Mouse (Mus musculus) lung, postnatal 0 days (tissue): ENCODE results near the gene Gm38392. TPM values are rescaled to one million over a fixed set of nuclear protein-coding genes. Genes with fewer than 3 reads are reported as not detected.
"Not testable (repeated sequence)": the region's sequence is repeated elsewhere in the genome, so short reads cannot be mapped to it uniquely, and the experiment has no call there.

Experiments
- ATAC-seq: fragments of 200-750 bp; cut with Nextera tagmentation; 2 replicates; pipeline ENCODE4 v1.8.0; 2017; ENCODE audit warnings: moderate library complexity
- DNase-seq: peaks from one replicate; pipeline ENCODE4 v3.0.0-alpha.2; 2016; ENCODE audit warnings: low spot score
- H3K27ac ChIP-seq: fragments of 300-500 bp; sonication (generic); 2 replicates; pipeline ENCODE4 v1.5.1; 2014; ENCODE audit warnings: antibody characterized with exemption, mild to moderate bottlenecking, low read length, mixed read lengths
- H3K27me3 ChIP-seq: fragments of 300-500 bp; sonication (generic); replicated peaks from 2 replicates; pipeline ENCODE4 v1.6.1; 2014; ENCODE audit warnings: low read length, mixed read lengths; ENCODE audit not compliant: insufficient read depth
- H3K36me3 ChIP-seq: fragments of 300-500 bp; sonication (generic); 2 replicates; pipeline ENCODE4 v1.6.1; 2014; ENCODE audit warnings: low read length, mixed read lengths; ENCODE audit not compliant: insufficient read depth
- H3K4me1 ChIP-seq: fragments of 300-500 bp; sonication (generic); 2 replicates; pipeline ENCODE4 v1.6.1; 2014; ENCODE audit warnings: antibody characterized with exemption, low read depth, low read length, mixed read lengths; ENCODE audit not compliant: insufficient read depth
- H3K4me2 ChIP-seq: fragments of 300-500 bp; sonication (generic); replicated peaks from 2 replicates; pipeline ENCODE4 v1.6.1; 2014; ENCODE audit warnings: low read depth, mild to moderate bottlenecking, low read length, moderate library complexity, mixed read lengths
- H3K4me3 ChIP-seq: fragments of 300-500 bp; sonication (generic); 2 replicates; pipeline ENCODE4 v1.5.1; 2014; ENCODE audit warnings: low read depth, low read length
- H3K9ac ChIP-seq: fragments of 300-500 bp; sonication (generic); replicated peaks from 2 replicates; pipeline ENCODE4 v1.6.1; 2014; ENCODE audit warnings: low read depth, mild to moderate bottlenecking
- H3K9me3 ChIP-seq: fragments of 300-500 bp; sonication (generic); 2 replicates; pipeline ENCODE4 v1.6.1; 2016; ENCODE audit warnings: low read length, mixed read lengths
- CTCF ChIP-seq: IDR thresholded peaks from 2 replicates; pipeline ENCODE4 v1.5.1; 2016; ENCODE audit warnings: antibody characterized with exemption, mild to moderate bottlenecking
- EP300 ChIP-seq: IDR thresholded peaks from 2 replicates; pipeline ENCODE4 v1.6.1; 2016; ENCODE audit warnings: antibody characterized with exemption, mild to moderate bottlenecking, control low read depth
- WGBS: fragments of 180-500 bp; shearing (Covaris S2); extraction: QIAGEN DNeasy Blood & Tissue Kit; methylation state at CpG from one replicate; pipeline ENCODE4 v1.1.7; 2014; 5-methylcytosine and 5-hydroxymethylcytosine counted together
- polyA plus RNA-seq: library from polyadenylated mRNA; unstranded; fragments of >200 nt; fragmentation: Nextera tagmentation; extraction: Ambion mirVana; gene quantifications from 2 replicates; pipeline ENCODE4 v1.2.1, GENCODE M21; 2015

The Gm38392 gene
- polyA plus RNA-seq, 1 experiment from 2014 or later = 1.8 TPM

DNA sequence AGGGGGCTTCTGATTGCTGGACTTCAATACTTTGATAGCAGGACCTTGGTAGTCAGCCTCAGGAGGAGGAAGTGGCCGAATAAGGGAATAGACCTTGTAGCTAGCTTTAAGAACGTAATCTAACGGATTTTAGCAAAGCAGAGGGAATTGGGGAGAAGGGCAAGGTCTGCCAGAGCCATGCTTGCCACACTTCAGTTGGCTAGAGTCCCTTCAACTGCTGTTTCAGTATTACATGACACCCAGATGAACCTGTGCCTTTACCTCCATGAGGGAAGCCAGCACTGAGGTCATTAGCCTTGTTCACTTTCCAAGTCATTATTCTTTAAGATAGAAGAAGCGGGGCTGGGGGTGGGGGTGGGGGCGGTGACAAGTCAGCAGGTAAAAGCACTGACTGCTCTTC, 18.0 kb downstream of the Gm38392 start:
- ATAC-seq (no peak), DNase-seq (no peak)
- H3K27me3 ChIP-seq = no peaks in the 10 kb centered on the region
- H3K36me3 ChIP-seq = no peaks in the 10 kb centered on the region
- no peak overlapping the region for H3K4me2 ChIP-seq
- TF ChIP-seq EP300 (no peak), CTCF (no peak)
- H3K9me3 ChIP-seq = no peaks in the 10 kb centered on the region
- 81% methylated on average over 5 of the region's 5 CpGs for WGBS
- H3K27ac ChIP-seq = no peak overlapping the region
- no peaks in the 10 kb centered on the region for H3K4me1 ChIP-seq
- no peak overlapping the region for H3K4me3 ChIP-seq
- H3K9ac ChIP-seq = no peak overlapping the region

DNA sequence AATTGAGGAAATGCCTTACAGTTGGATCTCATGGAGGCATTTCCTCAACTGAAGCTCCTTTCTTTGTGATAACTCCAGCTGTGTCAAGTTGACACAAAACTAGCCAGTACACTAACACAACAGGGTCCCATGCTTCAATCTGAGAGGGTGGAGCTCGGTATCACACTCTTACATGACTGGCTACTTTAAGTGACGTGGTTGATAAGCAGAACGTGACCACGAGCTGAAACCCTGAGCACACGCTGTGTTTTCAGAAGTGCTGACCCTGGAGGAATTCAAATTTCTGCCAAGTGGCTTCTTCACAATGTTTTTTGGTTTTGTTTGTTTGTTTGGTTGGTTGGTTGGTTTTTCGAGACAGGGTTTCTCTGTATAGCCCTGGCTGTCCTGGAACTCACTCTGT, 19.0 kb downstream of the Gm38392 start:
- DNase-seq, H3K27me3 ChIP-seq, ATAC-seq, H3K9me3 ChIP-seq, H3K27ac ChIP-seq, H3K4me2 ChIP-seq, H3K36me3 ChIP-seq, H3K4me3 ChIP-seq, H3K9ac ChIP-seq, H3K4me1 ChIP-seq: not testable (repeated sequence)
- 53% methylated on average over 6 of the region's 6 CpGs for WGBS

DNA sequence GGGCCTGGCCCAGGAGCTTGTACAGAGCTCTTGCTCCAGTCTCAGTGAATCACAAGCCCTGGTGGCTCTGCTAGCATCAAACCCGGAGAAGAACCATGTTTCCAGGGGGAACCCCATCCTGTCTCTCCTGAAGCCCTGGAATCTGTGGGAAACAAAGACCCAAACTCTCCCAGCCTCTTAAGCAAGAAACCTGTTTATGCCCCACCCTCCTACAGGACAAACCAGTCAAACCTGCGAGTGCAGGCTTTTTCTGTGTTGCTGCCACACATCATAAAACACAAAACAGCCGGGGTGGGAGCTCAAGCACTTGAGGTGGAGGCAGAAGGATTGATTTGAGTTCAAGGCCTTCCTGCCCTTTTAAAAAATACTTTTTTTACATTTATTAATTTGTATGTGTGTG, 24.7 kb downstream of the Gm38392 start:
- DNase-seq (no peak), ATAC-seq (no peak)
- H3K27ac ChIP-seq = no peak overlapping the region
- WGBS = 54% methylated on average over 3 of the region's 3 CpGs
- H3K4me3 ChIP-seq = no peak overlapping the region
- H3K9ac ChIP-seq = no peak overlapping the region
- H3K27me3 ChIP-seq = no peaks in the 10 kb centered on the region
- H3K36me3 ChIP-seq = no peaks in the 10 kb centered on the region
- no peaks in the 10 kb centered on the region for H3K9me3 ChIP-seq
- H3K4me1 ChIP-seq = no peaks in the 10 kb centered on the region
- H3K4me2 ChIP-seq = no peak overlapping the region
- TF ChIP-seq CTCF (no peak), EP300 (no peak)

DNA sequence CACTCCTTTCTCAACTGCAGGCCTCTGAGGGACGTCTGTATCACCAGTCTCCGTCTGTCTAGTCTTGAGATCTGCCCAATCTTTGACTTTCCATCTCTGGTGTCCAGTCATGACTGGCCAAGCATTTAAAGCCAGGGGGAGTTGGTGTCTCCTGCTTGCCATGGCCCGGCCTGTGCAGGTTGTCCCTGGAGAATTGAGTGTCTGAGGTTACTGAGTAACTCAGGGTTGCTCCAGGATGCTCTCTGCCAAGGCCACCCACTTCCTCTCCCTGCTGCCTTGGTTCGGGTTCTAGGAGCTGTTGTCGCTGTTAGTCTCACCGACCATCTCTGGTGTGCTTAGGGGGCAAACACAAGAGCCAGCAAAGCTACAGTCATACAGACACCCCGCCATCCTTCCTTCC, 30.6 kb downstream of the Gm38392 start:
- Histone ChIP-seq H3K36me3 (no peaks in the 10 kb centered on the region), H3K27me3 (0 out of 2 replicates have a peak, but pooled peaks cover 14% of the 10 kb centered on the region), H3K4me3 (no peak overlapping the region), H3K4me2 (no peak overlapping the region), H3K9me3 (no peaks in the 10 kb centered on the region), H3K4me1 (no peaks in the 10 kb centered on the region), H3K27ac (no peak overlapping the region), H3K9ac (no peak overlapping the region)
- no peak for DNase-seq
- ATAC-seq = no peak; the same call in 1 of the 2 replicates
- TF ChIP-seq EP300 = no peak
- no peak for TF ChIP-seq CTCF
- 52% methylated on average over 7 of the region's 7 CpGs for WGBS

DNA sequence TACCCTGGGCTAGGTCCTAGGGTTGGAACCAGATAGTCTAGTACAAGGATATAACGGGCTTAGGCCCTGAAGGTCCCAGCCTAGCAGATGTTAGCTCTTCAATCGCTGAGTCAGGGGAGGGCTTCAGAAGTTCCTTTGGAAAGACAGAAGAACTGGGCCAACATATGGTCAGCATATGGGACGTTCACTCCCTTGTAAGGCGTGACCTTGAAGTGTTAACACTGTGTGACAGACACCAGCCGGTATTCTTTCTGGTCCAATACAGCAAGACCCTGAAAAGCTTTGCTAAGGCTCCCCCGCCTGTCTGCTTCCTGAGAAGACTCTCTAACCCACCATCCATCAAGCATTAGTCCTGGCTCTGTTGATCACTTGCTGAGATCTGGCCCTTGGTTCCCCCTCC, 31.1 kb downstream of the Gm38392 start:
- Histone ChIP-seq H3K4me3 (no peak overlapping the region), H3K4me2 (no peak overlapping the region), H3K36me3 (no peaks in the 10 kb centered on the region), H3K27me3 (0 out of 2 replicates have a peak, but pooled peaks cover 14% of the 10 kb centered on the region), H3K9me3 (no peaks in the 10 kb centered on the region), H3K27ac (no peak overlapping the region), H3K4me1 (no peaks in the 10 kb centered on the region), H3K9ac (no peak overlapping the region)
- 52% methylated on average over 6 of the region's 6 CpGs for WGBS
- no peak for TF ChIP-seq CTCF
- TF ChIP-seq EP300 = no peak
- peak; percentile 71 for ATAC-seq
- DNase-seq = peak; percentile 70

DNA sequence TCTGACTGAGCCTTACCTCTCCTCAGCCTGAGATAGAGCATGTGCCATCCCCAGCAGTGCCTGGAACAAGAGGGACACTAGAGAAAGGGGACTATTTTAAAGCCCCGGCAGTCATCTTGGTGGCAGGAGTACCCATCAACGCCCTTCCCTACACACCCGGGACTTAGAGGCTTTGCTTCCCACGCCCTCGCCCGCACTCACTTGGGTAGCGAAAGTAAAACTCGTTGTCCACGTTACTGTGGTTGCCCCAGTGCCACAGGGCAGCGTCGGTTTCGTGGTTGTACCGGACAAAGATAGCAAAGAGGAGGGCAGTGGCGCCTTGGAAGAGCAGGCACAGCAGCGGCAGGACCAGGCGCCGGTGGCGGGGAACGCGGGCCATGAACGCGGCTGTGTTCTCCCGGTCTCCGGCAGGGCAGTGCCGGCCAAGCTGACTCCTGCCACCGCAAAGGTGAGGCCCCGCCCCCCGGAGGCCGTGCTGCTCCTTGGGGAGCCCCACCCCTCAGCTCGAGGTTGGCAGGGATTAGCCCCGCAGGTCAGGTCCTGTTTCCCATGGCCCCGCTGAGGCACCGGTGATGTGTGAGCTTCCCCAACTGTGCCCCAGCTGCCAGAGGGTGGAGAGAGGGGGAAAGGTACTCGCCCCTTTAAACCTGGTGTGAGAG, 32.6 kb downstream of the Gm38392 start, which contains the start of gene Rhbg:
Gene Rhbg, minus strand, starts transcription at position 442 of the 659 bp plus-strand sequence.
- no peaks in the 10 kb centered on the region for H3K9me3 ChIP-seq
- ATAC-seq = peak; percentile 90
- no peaks in the 10 kb centered on the region for H3K4me1 ChIP-seq
- H3K9ac ChIP-seq = no peak within 1 kb of the TSS; the same call in 1 of the 2 replicates
- TF ChIP-seq CTCF (peak; percentile 17; the same call in 1 of the 2 replicates), EP300 (no peak)
- DNase-seq = peak; percentile 71
- no peaks in the 10 kb centered on the region for H3K36me3 ChIP-seq
- H3K4me2 ChIP-seq = peak within 1 kb of the TSS; percentile 64
- no peak within 1 kb of the TSS for H3K27ac ChIP-seq
- WGBS = 2% methylated on average over 34 of the region's 34 CpGs
- 0 out of 2 replicates have a peak, but pooled peaks cover 14% of the 10 kb centered on the region for H3K27me3 ChIP-seq
- H3K4me3 ChIP-seq = peak within 1 kb of the TSS; percentile 50
